Mouse (Mus musculus): ENCODE measurements at regions not wholly inside any gene's neighbourhood (a gene's known extent, or its start where the extent isn't known, plus 50 kb on each side); places are given as distances from the start of the nearest gene placed in this dataset.

GRCm38 (mm10) chr1:35848160-35848954 lies 219.8 kb upstream of the Hs6st1 start:
- intact Hi-C loops (cut with DNase I) = no loop called here
- no peak for DNase-seq (ENCODE audit: low spot score in 2 of 2)

- intact Hi-C loops (cut with DNase I) = no loop called here
- DNase-seq (ENCODE audit: low spot score in 2 of 2) = peak in 1 of 2 experiments; percentile 48
These were observed 218.6 kb upstream of the Hs6st1 start for GRCm38 (mm10) chr1:35849406-35850190.

- peak in 1 of 2 experiments; percentile 17 for DNase-seq (ENCODE audit: low spot score in 2 of 2)
- intact Hi-C loops (cut with DNase I) = no loop called here
These were observed 218.0 kb upstream of the Hs6st1 start for GRCm38 (mm10) chr1:35850191-35850545.

GRCm38 (mm10) chr1:35850566-35851085 lies 217.6 kb upstream of the Hs6st1 start:
- intact Hi-C loops (cut with DNase I) = no loop called here
- DNase-seq (ENCODE audit: low spot score in 2 of 2) = no peak

- intact Hi-C loops (cut with DNase I) = no loop called here
- no peak for DNase-seq (ENCODE audit: low spot score in 2 of 2)
These were observed 216.4 kb upstream of the Hs6st1 start for GRCm38 (mm10) chr1:35851681-35852409.

- intact Hi-C loops (cut with DNase I) = no loop called here
These were observed 215.2 kb upstream of the Hs6st1 start for GRCm38 (mm10) chr1:35853018-35853417.

GRCm38 (mm10) chr1:35855650-35856049 lies 212.6 kb upstream of the Hs6st1 start:
- intact Hi-C loops (cut with DNase I) = no loop called here
- DNase-seq (ENCODE audit: low spot score in 2 of 2) = no peak

More at GRCm38 (mm10) chr1:35853018-35853417, 215.2 kb upstream of the Hs6st1 start:
- no peak for DNase-seq (ENCODE audit: low spot score in 2 of 2)

GRCm38 (mm10) chr1:35858342-35858741 lies 209.9 kb upstream of the Hs6st1 start:
- intact Hi-C loops (cut with DNase I) = no loop called here
- DNase-seq (ENCODE audit: low spot score in 2 of 2) = no peak

- intact Hi-C loops (cut with DNase I) = no loop called here
- no peak for DNase-seq (ENCODE audit: low spot score in 2 of 2)
These were observed 207.4 kb upstream of the Hs6st1 start for GRCm38 (mm10) chr1:35860779-35861178.

GRCm38 (mm10) chr1:35862196-35862595 lies 206.0 kb upstream of the Hs6st1 start:
- DNase-seq (ENCODE audit: low spot score in 2 of 2) = no peak
- intact Hi-C loops (cut with DNase I) = no loop called here

- intact Hi-C loops (cut with DNase I) = no loop called here
- no peak for DNase-seq (ENCODE audit: low spot score in 2 of 2)
These were observed 205.5 kb upstream of the Hs6st1 start for GRCm38 (mm10) chr1:35862661-35863060.

- DNase-seq (ENCODE audit: low spot score in 2 of 2) = peak in 1 of 2 experiments; percentile 82
These were observed 204.0 kb upstream of the Hs6st1 start for GRCm38 (mm10) chr1:35864246-35864645.

GRCm38 (mm10) chr1:35865263-35865662 lies 202.9 kb upstream of the Hs6st1 start:
- intact Hi-C loops (cut with DNase I) = no loop called here
- no peak for DNase-seq (ENCODE audit: low spot score in 2 of 2)

More at GRCm38 (mm10) chr1:35864246-35864645, 204.0 kb upstream of the Hs6st1 start:
- intact Hi-C loops (cut with DNase I) = no loop called here

GRCm38 (mm10) chr1:35866643-35867042 lies 201.6 kb upstream of the Hs6st1 start:
- DNase-seq (ENCODE audit: low spot score in 2 of 2) = no peak
- intact Hi-C loops (cut with DNase I) = no loop called here

- intact Hi-C loops (cut with DNase I) = loop anchor here (10.0 kb wide), 1 partner anchor 125 kb away; no protein-coding TSS in a partner anchor
- peak; percentile 82 to 97 for DNase-seq (ENCODE audit: low spot score in 2 of 2)
These were observed 198.6 kb upstream of the Hs6st1 start for GRCm38 (mm10) chr1:35869381-35870143.

GRCm38 (mm10) chr1:35870144-35870827 lies 197.9 kb upstream of the Hs6st1 start:
- no peak for DNase-seq (ENCODE audit: low spot score in 2 of 2)
- intact Hi-C loops (cut with DNase I) = loop anchor here (10.0 kb wide), 1 partner anchor 125 kb away; no protein-coding TSS in a partner anchor

- intact Hi-C loops (cut with DNase I) = loop anchor here (10.0 kb wide), 1 partner anchor 122 kb away; no protein-coding TSS in a partner anchor
- DNase-seq (ENCODE audit: low spot score in 2 of 2) = no peak
These were observed 195.2 kb upstream of the Hs6st1 start for GRCm38 (mm10) chr1:35873038-35873437.

- intact Hi-C loops (cut with DNase I) = loop anchor here (5.0 to 10.0 kb wide), 2 partner anchors 119 to 192 kb away; partner anchors contain the start of gene Hs6st1
- no peak for DNase-seq (ENCODE audit: low spot score in 2 of 2)
These were observed 192.9 kb upstream of the Hs6st1 start for GRCm38 (mm10) chr1:35875210-35875811.

All from left cerebral cortex, postnatal 25 days (tissue).